Mouse (Mus musculus) liver, embryonic 15.5 days (tissue): Measurements from ENCODE around the gene Slf1. TPM values are rescaled to one million over a fixed set of nuclear protein-coding genes. Genes with fewer than 3 reads are reported as not detected.

Source experiments
- ATAC-seq: fragments of 200-750 bp; cut with Nextera tagmentation; 2 replicates; pipeline ENCODE4 v1.8.0; 2017; ENCODE audit warnings: moderate number of reproducible peaks, mild to moderate bottlenecking, moderate library complexity; ENCODE audit not compliant: insufficient read depth
- H3K27ac ChIP-seq: fragments of 300-500 bp; sonication (generic); replicated peaks from 2 replicates; pipeline ENCODE4 v1.5.1; 2015; ENCODE audit warnings: mild to moderate bottlenecking, inconsistent platforms
- H3K27me3 ChIP-seq: fragments of 300-500 bp; sonication (generic); 2 replicates; pipeline ENCODE4 v1.6.1; 2015; ENCODE audit warnings: mild to moderate bottlenecking, inconsistent platforms
- H3K36me3 ChIP-seq: fragments of 300-500 bp; sonication (generic); replicated peaks from 2 replicates; pipeline ENCODE4 v1.6.1; 2015; ENCODE audit warnings: moderate library complexity, mild to moderate bottlenecking, inconsistent platforms
- H3K4me1 ChIP-seq: fragments of 300-500 bp; sonication (generic); replicated peaks from 2 replicates; pipeline ENCODE4 v1.6.1; 2015; ENCODE audit warnings: inconsistent platforms
- H3K4me2 ChIP-seq: fragments of 300-500 bp; sonication (generic); 2 replicates; pipeline ENCODE4 v1.6.1; 2015; ENCODE audit warnings: moderate library complexity, mild to moderate bottlenecking, inconsistent platforms
- H3K4me3 ChIP-seq: fragments of 300-500 bp; sonication (generic); replicated peaks from 2 replicates; pipeline ENCODE4 v1.5.1; 2015; ENCODE audit warnings: mild to moderate bottlenecking, inconsistent platforms
- H3K9ac ChIP-seq: fragments of 300-500 bp; sonication (generic); 2 replicates; pipeline ENCODE4 v1.6.1; 2015; ENCODE audit warnings: moderate library complexity, mild to moderate bottlenecking, inconsistent platforms
- H3K9me3 ChIP-seq: fragments of 300-500 bp; sonication (generic); replicated peaks from 2 replicates; pipeline ENCODE4 v1.6.1; 2016; ENCODE audit warnings: inconsistent platforms
- WGBS: fragments of 180-500 bp; shearing (Covaris S2); methylation state at CpG from one replicate; pipeline ENCODE4 v1.1.7; 2015; ENCODE audit warnings: mixed read lengths; ENCODE audit not compliant: insufficient replicate concordance; 5-methylcytosine and 5-hydroxymethylcytosine counted together
- polyA plus RNA-seq: library from polyadenylated mRNA; unstranded; fragments of >200 nt; fragmentation: Nextera tagmentation; extraction: Ambion mirVana; gene quantifications from 2 replicates; pipeline ENCODE4 v1.2.1, GENCODE M21; 2015

Gene Slf1
- polyA plus RNA-seq, 1 experiment from 2014 or later, result 13.5 TPM

GRCm38 (mm10) chr13:77063221-77063620, 72.1 kb downstream of the Slf1 start:
- Histone ChIP-seq H3K4me1 (no peaks in the 10 kb centered on the region), H3K36me3 (0 out of 2 replicates have a peak, but pooled peaks cover 3% of the 10 kb centered on the region), H3K27me3 (no peaks in the 10 kb centered on the region), H3K9ac (no peak overlapping the region), H3K9me3 (no peaks in the 10 kb centered on the region), H3K27ac (no peak overlapping the region), H3K4me2 (no peak overlapping the region), H3K4me3 (no peak overlapping the region)
- WGBS, result 78% methylated on average over 1 of the region's 1 CpGs
- ATAC-seq, result no peak

- WGBS, result 71% methylated on average over 3 of the region's 3 CpGs
- no peak overlapping the region for H3K4me3 ChIP-seq
- ATAC-seq, result no peak
- H3K27ac ChIP-seq, result no peak overlapping the region
- H3K4me2 ChIP-seq, result no peak overlapping the region
- H3K4me1 ChIP-seq, result no peaks in the 10 kb centered on the region
- H3K9ac ChIP-seq, result no peak overlapping the region
- 0 out of 2 replicates have a peak, but pooled peaks cover 3% of the 10 kb centered on the region for H3K36me3 ChIP-seq
- H3K27me3 ChIP-seq, result no peaks in the 10 kb centered on the region
- H3K9me3 ChIP-seq, result no peaks in the 10 kb centered on the region
These were observed 85.5 kb downstream of the Slf1 start for GRCm38 (mm10) chr13:77049736-77050135.

- Histone ChIP-seq H3K9ac (no peak overlapping the region), H3K4me2 (no peak overlapping the region), H3K4me3 (no peak overlapping the region), H3K27ac (no peak overlapping the region), H3K27me3 (no peaks in the 10 kb centered on the region), H3K4me1 (no peaks in the 10 kb centered on the region), H3K36me3 (0 out of 2 replicates have a peak, but pooled peaks cover 3% of the 10 kb centered on the region), H3K9me3 (no peaks in the 10 kb centered on the region)
- no peak for ATAC-seq
- 79% methylated on average over 1 of the region's 1 CpGs for WGBS
These were observed 86.8 kb downstream of the Slf1 start for GRCm38 (mm10) chr13:77048461-77048860.

GRCm38 (mm10) chr13:77047179-77047931, 87.9 kb downstream of the Slf1 start:
- H3K36me3 ChIP-seq, result peaks cover 6% of the 10 kb centered on the region; the same call in 1 of the 2 replicates
- WGBS, result 86% methylated on average over 6 of the region's 6 CpGs
- no peaks in the 10 kb centered on the region for H3K27me3 ChIP-seq
- H3K4me2 ChIP-seq, result no peak overlapping the region
- no peak for ATAC-seq
- H3K4me1 ChIP-seq, result no peaks in the 10 kb centered on the region
- H3K27ac ChIP-seq, result no peak overlapping the region
- H3K9ac ChIP-seq, result no peak overlapping the region
- H3K4me3 ChIP-seq, result no peak overlapping the region
- no peaks in the 10 kb centered on the region for H3K9me3 ChIP-seq

GRCm38 (mm10) chr13:77046416-77046815, 88.9 kb downstream of the Slf1 start:
- no peak overlapping the region for H3K4me3 ChIP-seq
- H3K9ac ChIP-seq, result no peak overlapping the region
- no peak overlapping the region for H3K27ac ChIP-seq
- H3K9me3 ChIP-seq, result no peaks in the 10 kb centered on the region
- WGBS, result 85% methylated on average over 10 of the region's 10 CpGs
- H3K36me3 ChIP-seq, result peaks cover 7% of the 10 kb centered on the region; the same call in 1 of the 2 replicates
- ATAC-seq, result no peak
- H3K27me3 ChIP-seq, result no peaks in the 10 kb centered on the region
- no peak overlapping the region for H3K4me2 ChIP-seq
- H3K4me1 ChIP-seq, result no peaks in the 10 kb centered on the region

GRCm38 (mm10) chr13:77045375-77045774, 89.9 kb downstream of the Slf1 start:
- H3K9me3 ChIP-seq, result no peaks in the 10 kb centered on the region
- no peak overlapping the region for H3K27ac ChIP-seq
- 65% methylated on average over 1 of the region's 1 CpGs for WGBS
- no peaks in the 10 kb centered on the region for H3K4me1 ChIP-seq
- no peak for ATAC-seq
- H3K36me3 ChIP-seq, result peaks cover 7% of the 10 kb centered on the region; the same call in 1 of the 2 replicates
- H3K27me3 ChIP-seq, result no peaks in the 10 kb centered on the region
- no peak overlapping the region for H3K9ac ChIP-seq
- no peak overlapping the region for H3K4me2 ChIP-seq
- no peak overlapping the region for H3K4me3 ChIP-seq

GRCm38 (mm10) chr13:77043375-77043774, 91.9 kb downstream of the Slf1 start:
- H3K4me1 ChIP-seq, result no peaks in the 10 kb centered on the region
- H3K27me3 ChIP-seq, result no peaks in the 10 kb centered on the region
- peaks cover 7% of the 10 kb centered on the region; the same call in 1 of the 2 replicates for H3K36me3 ChIP-seq
- H3K9ac ChIP-seq, result no peak overlapping the region
- no peak for ATAC-seq
- H3K4me3 ChIP-seq, result no peak overlapping the region
- H3K9me3 ChIP-seq, result no peaks in the 10 kb centered on the region
- no peak overlapping the region for H3K27ac ChIP-seq
- H3K4me2 ChIP-seq, result no peak overlapping the region
- WGBS, result 48% methylated on average over 1 of the region's 1 CpGs

- WGBS, result 57% methylated on average over 5 of the region's 5 CpGs
- Histone ChIP-seq H3K36me3 (no peaks in the 10 kb centered on the region), H3K27ac (no peak overlapping the region), H3K9me3 (no peaks in the 10 kb centered on the region), H3K4me1 (no peaks in the 10 kb centered on the region), H3K9ac (no peak overlapping the region), H3K4me2 (no peak overlapping the region), H3K4me3 (no peak overlapping the region), H3K27me3 (no peaks in the 10 kb centered on the region)
- ATAC-seq, result no peak
These were observed 105.7 kb downstream of the Slf1 start for GRCm38 (mm10) chr13:77029594-77029993.

- Histone ChIP-seq H3K9ac (no peak overlapping the region), H3K36me3 (no peaks in the 10 kb centered on the region), H3K4me1 (no peaks in the 10 kb centered on the region), H3K9me3 (no peaks in the 10 kb centered on the region), H3K27ac (no peak overlapping the region), H3K4me3 (no peak overlapping the region), H3K4me2 (no peak overlapping the region), H3K27me3 (no peaks in the 10 kb centered on the region)
- 56% methylated on average over 2 of the region's 2 CpGs for WGBS
- ATAC-seq, result no peak
These were observed 116.4 kb downstream of the Slf1 start for GRCm38 (mm10) chr13:77018851-77019250.

- no peak overlapping the region for H3K4me3 ChIP-seq
- no peaks in the 10 kb centered on the region for H3K27me3 ChIP-seq
- no peak overlapping the region for H3K27ac ChIP-seq
- H3K9ac ChIP-seq, result no peak overlapping the region
- no peak overlapping the region for H3K4me2 ChIP-seq
- no peaks in the 10 kb centered on the region for H3K9me3 ChIP-seq
- H3K4me1 ChIP-seq, result no peaks in the 10 kb centered on the region
- H3K36me3 ChIP-seq, result no peaks in the 10 kb centered on the region
- 46% methylated on average over 1 of the region's 1 CpGs for WGBS
- ATAC-seq, result no peak
These were observed 131.6 kb downstream of the Slf1 start for GRCm38 (mm10) chr13:77003684-77004083.

- no peak for ATAC-seq
- H3K36me3 ChIP-seq, result no peaks in the 10 kb centered on the region
- H3K27me3 ChIP-seq, result no peaks in the 10 kb centered on the region
- H3K9ac ChIP-seq, result no peak overlapping the region
- no peak overlapping the region for H3K4me3 ChIP-seq
- no peaks in the 10 kb centered on the region for H3K4me1 ChIP-seq
- H3K4me2 ChIP-seq, result no peak overlapping the region
- H3K27ac ChIP-seq, result no peak overlapping the region
- no peaks in the 10 kb centered on the region for H3K9me3 ChIP-seq
- WGBS, result 73% methylated on average over 3 of the region's 3 CpGs
These were observed 132.6 kb downstream of the Slf1 start for GRCm38 (mm10) chr13:77002628-77003027.
